Mouse (Mus musculus) neural tube, postnatal 0 days (tissue): ENCODE measurements around the gene Gm8374. TPM values are rescaled to one million over a fixed set of nuclear protein-coding genes. Genes with fewer than 3 reads are reported as not detected.

ENCODE experiments used
- polyA plus RNA-seq: library from polyadenylated mRNA; unstranded; fragments of >200 nt; fragmentation: Nextera tagmentation; extraction: Ambion mirVana; gene quantifications from 2 replicates; pipeline ENCODE4 v1.2.1, GENCODE M21; 2015

Gene Gm8374
- polyA plus RNA-seq, result not detected in 2 replicates

DNA sequence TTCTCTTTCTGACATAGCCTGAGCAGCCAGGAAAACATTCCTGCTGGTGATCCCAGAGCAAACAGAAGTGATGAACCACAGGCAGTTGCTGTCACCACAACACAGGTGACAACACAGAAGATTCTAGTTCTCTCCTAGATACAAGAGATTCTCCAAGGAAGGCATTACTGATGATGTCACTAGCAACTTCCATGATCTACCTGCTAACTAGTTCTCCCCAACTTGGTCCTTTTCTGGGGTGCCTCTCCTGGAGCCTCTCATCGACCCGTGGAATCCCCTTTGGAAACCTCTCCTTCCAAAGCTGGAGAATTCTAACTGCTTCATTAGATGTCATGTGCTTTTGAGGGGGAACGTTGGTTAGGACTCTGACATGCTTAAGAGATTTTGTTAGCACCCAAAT lies at the start of gene Gm8374:
Gm8374 (minus strand) TSS at position 101 of the 400 bp plus-strand sequence.

DNA sequence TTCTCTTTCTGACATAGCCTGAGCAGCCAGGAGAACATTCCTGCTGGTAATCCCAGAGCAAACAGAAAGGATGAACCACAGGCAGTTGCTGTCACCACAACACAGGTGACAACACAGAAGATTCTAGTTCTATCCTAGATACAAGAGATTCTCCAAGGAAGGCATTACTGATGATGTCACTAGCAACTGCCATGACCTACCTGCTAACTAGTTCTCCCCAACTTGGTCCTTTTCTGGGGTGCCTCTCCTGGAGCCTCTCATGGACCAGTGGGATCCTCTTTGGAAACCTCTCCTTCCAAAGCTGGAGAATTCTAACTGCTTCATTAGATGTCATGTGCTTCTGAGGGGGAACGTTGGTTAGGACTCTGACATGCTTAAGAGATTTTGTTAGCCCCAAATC lies 32.6 kb downstream of the Gm8374 start, which contains the start of gene Gm5797:
Gm5797 (minus strand) TSS at position 101 of the 400 bp plus-strand sequence.

GRCm38 (mm10) chr14:7314661-7315060 lies 50.3 kb downstream of the Gm8374 start, which contains the start of gene Gm3739:
Gene Gm3739, minus strand, starts transcription at chr14:7315049.

Other genes with a start within 250 kb of the Gm8374 start
- 0.15 TPM in 1 of 2 replicates, not detected in the other for gene Gm6676, start 239.7 kb downstream of the Gm8374 start, polyA plus RNA-seq
- gene Gm3512, start 190.6 kb downstream of the Gm8374 start, polyA plus RNA-seq, result 7.6 and 8.7 TPM in 2 replicates
- gene Gm16434, start 170.6 kb downstream of the Gm8374 start, polyA plus RNA-seq, result 0.15 TPM in 1 of 2 replicates, not detected in the other
- gene Gm3727, start 100.4 kb downstream of the Gm8374 start, polyA plus RNA-seq, result not detected in 2 replicates
- 6.9 and 7.8 TPM in 2 replicates for gene Gm3739, start 50.1 kb downstream of the Gm8374 start, polyA plus RNA-seq
- not detected in 2 replicates for gene Gm5797, start 32.7 kb downstream of the Gm8374 start, polyA plus RNA-seq
- gene Gm3755, start 85.8 kb upstream of the Gm8374 start, polyA plus RNA-seq, result not detected in 2 replicates
- 15.0 and 16.7 TPM in 2 replicates for gene Gm3752, start 118.6 kb upstream of the Gm8374 start, polyA plus RNA-seq
- gene Gm3558, start 203.4 kb upstream of the Gm8374 start, polyA plus RNA-seq, result 5.8 and 5.9 TPM in 2 replicates
- gene Gm10338, start 230.5 kb upstream of the Gm8374 start, polyA plus RNA-seq, result not detected in 2 replicates